Mouse (Mus musculus) CH12.LX (cell line): ENCODE data around the gene Snrk.

Source experiments
- CHD1 ChIP-seq: IDR thresholded peaks from 2 replicates; pipeline ENCODE4 v1.6.1; 2012; ENCODE audit warnings: low read depth, low read length, improper control_type of control experiment, inconsistent platforms
- CHD2 ChIP-seq: IDR thresholded peaks from 2 replicates; pipeline ENCODE4 v1.6.1; 2011; ENCODE audit warnings: low read length, improper control_type of control experiment
- CTCF ChIP-seq, 2 experiments: IDR thresholded peaks in 1 of 2; conservative IDR thresholded peaks in 1 of 2; 2 replicates each; pipeline ENCODE4 v1.5.1; 2011 to 2012; ENCODE audit warnings: low read depth in 2 of 2, low read length in 2 of 2, improper control_type of control experiment in 1 of 2, inconsistent platforms in 1 of 2, mild to moderate bottlenecking in 1 of 2, moderate library complexity in 1 of 2
- EP300 ChIP-seq: IDR thresholded peaks from 2 replicates; pipeline ENCODE4 v1.6.1; 2011; ENCODE audit warnings: low read length, improper control_type of control experiment
- JUND ChIP-seq: conservative IDR thresholded peaks from 2 replicates; pipeline ENCODE4 v1.6.1; 2011; ENCODE audit warnings: low read depth, low read length, improper control_type of control experiment
- KAT2A ChIP-seq: IDR thresholded peaks from 2 replicates; pipeline ENCODE4 v1.6.1; 2012; ENCODE audit warnings: low read length, improper control_type of control experiment, inconsistent platforms; ENCODE audit not compliant: insufficient replicate concordance
- MXI1 ChIP-seq: IDR thresholded peaks from 2 replicates; pipeline ENCODE4 v1.6.1; 2011; ENCODE audit warnings: mild to moderate bottlenecking, low read depth, low read length, improper control_type of control experiment
- POLR2AphosphoS2 ChIP-seq: IDR thresholded peaks from 2 replicates; pipeline ENCODE4 v1.6.1; 2011; ENCODE audit warnings: low read depth, low read length, improper control_type of control experiment
- TBP ChIP-seq: conservative IDR thresholded peaks from 2 replicates; pipeline ENCODE4 v1.6.1; 2011; ENCODE audit warnings: low read depth, low read length, improper control_type of control experiment
- USF1 ChIP-seq: IDR thresholded peaks from 2 replicates; pipeline ENCODE4 v1.6.1; 2014; ENCODE audit warnings: low read depth, mild to moderate bottlenecking, inconsistent platforms, low read length, improper control_type of control experiment
- ZC3H11A ChIP-seq: IDR thresholded peaks from 2 replicates; pipeline ENCODE4 v1.6.1; 2012; ENCODE audit warnings: low read depth, mild to moderate bottlenecking, inconsistent platforms, low read length, improper control_type of control experiment
- ZNF384 ChIP-seq: IDR thresholded peaks from 2 replicates; pipeline ENCODE4 v1.6.1; 2012; ENCODE audit warnings: low read depth, low read length, improper control_type of control experiment, inconsistent platforms

GRCm38 (mm10) chr9:122117112-122117616 is at the start of gene Snrk:
- TF ChIP-seq CTCF (conservative IDR thresholded peaks at IDR 0.05 in 1 of 2, IDR thresholded peaks at IDR 0.05 in 1 of 2; ENCODE audit: low read depth in 2 of 2, low read length in 2 of 2) (no peak), KAT2A (no peak), CHD2 (no peak), ZNF384 (no peak), MXI1 (no peak), EP300 (no peak), USF1 (no peak), CHD1 (no peak), JUND (no peak), POLR2AphosphoS2 (no peak), ZC3H11A (no peak), TBP (no peak)
